Mouse (Mus musculus) neural tube, embryonic 14.5 days (tissue): ENCODE results near the gene Dicer1. TPM values are rescaled to one million over a fixed set of nuclear protein-coding genes. Genes with fewer than 3 reads are reported as not detected.
A peak's percentile ranks its signal among the peaks of the same experiment; 100 is the strongest.

Experiments
- ATAC-seq: fragments of 200-750 bp; cut with Nextera tagmentation; 2 replicates; pipeline ENCODE4 v1.8.0; 2017; ENCODE audit warnings: low read depth, mild to moderate bottlenecking, moderate TSS enrichment, moderate library complexity
- H3K27ac ChIP-seq: fragments of 300-500 bp; sonication (generic); 2 replicates; pipeline ENCODE4 v1.5.1; 2014; ENCODE audit warnings: low read depth, mild to moderate bottlenecking, control low read depth, low read length, moderate library complexity, mixed read lengths
- H3K27me3 ChIP-seq: fragments of 300-500 bp; sonication (generic); 2 replicates; pipeline ENCODE4 v1.6.1; 2014; ENCODE audit warnings: low read length; ENCODE audit not compliant: control insufficient read depth, insufficient read depth
- H3K36me3 ChIP-seq: fragments of 300-500 bp; sonication (generic); 2 replicates; pipeline ENCODE4 v1.6.1; 2014; ENCODE audit warnings: low read length, mixed read lengths; ENCODE audit not compliant: control insufficient read depth, insufficient read depth
- H3K4me1 ChIP-seq: fragments of 300-500 bp; sonication (generic); 2 replicates; pipeline ENCODE4 v1.6.1; 2014; ENCODE audit warnings: low read length; ENCODE audit not compliant: control insufficient read depth, insufficient read depth
- H3K4me2 ChIP-seq: fragments of 300-500 bp; sonication (generic); 2 replicates; pipeline ENCODE4 v1.6.1; 2014; ENCODE audit warnings: mild to moderate bottlenecking, low read depth, low read length, control low read depth
- H3K4me3 ChIP-seq: fragments of 300-500 bp; sonication (generic); 2 replicates; pipeline ENCODE4 v1.5.1; 2014; ENCODE audit warnings: low read depth, low read length, control low read depth, mixed read lengths
- H3K9ac ChIP-seq: fragments of 300-500 bp; sonication (generic); replicated peaks from 2 replicates; pipeline ENCODE4 v1.6.1; 2014; ENCODE audit warnings: low read depth, mild to moderate bottlenecking, control low read depth, low read length, mixed read lengths
- H3K9me3 ChIP-seq: fragments of 300-500 bp; sonication (generic); 2 replicates; pipeline ENCODE4 v1.6.1; 2016; ENCODE audit warnings: low read length; ENCODE audit not compliant: control insufficient read depth
- WGBS: fragments of 180-500 bp; shearing (Covaris S2); extraction: QIAGEN DNeasy Blood & Tissue Kit; methylation state at CpG from one replicate; pipeline ENCODE4 v1.1.7; 2014; 5-methylcytosine and 5-hydroxymethylcytosine counted together
- polyA plus RNA-seq: library from polyadenylated mRNA; unstranded; fragments of >200 nt; fragmentation: Nextera tagmentation; extraction: Ambion mirVana; gene quantifications from 2 replicates; pipeline ENCODE4 v1.2.1, GENCODE M21; 2014

Dicer1 gene
- polyA plus RNA-seq, 1 experiment from 2014 or later, result 38.6 TPM

- Histone ChIP-seq H3K36me3 (no peaks in the 10 kb centered on the region), H3K4me3 (no peak overlapping the region), H3K9ac (no peak overlapping the region), H3K4me1 (0 out of 2 replicates have a peak, but pooled peaks cover 3% of the 10 kb centered on the region), H3K27me3 (no peaks in the 10 kb centered on the region), H3K9me3 (no peaks in the 10 kb centered on the region), H3K4me2 (no peak overlapping the region), H3K27ac (no peak overlapping the region)
- 24% methylated on average over 10 of the region's 10 CpGs for WGBS
- ATAC-seq, result no peak
Measured at GRCm38 (mm10) chr12:104769201-104769785, 17.5 kb upstream of the Dicer1 start.

- Histone ChIP-seq H3K27ac (no peak overlapping the region), H3K27me3 (no peaks in the 10 kb centered on the region), H3K4me1 (0 out of 2 replicates have a peak, but pooled peaks cover 3% of the 10 kb centered on the region), H3K36me3 (no peaks in the 10 kb centered on the region), H3K4me3 (no peak overlapping the region), H3K9me3 (no peaks in the 10 kb centered on the region), H3K9ac (no peak overlapping the region), H3K4me2 (no peak overlapping the region)
- no peak for ATAC-seq
- 83% methylated on average over 4 of the region's 4 CpGs for WGBS
Measured at GRCm38 (mm10) chr12:104767183-104767582, 15.4 kb upstream of the Dicer1 start.

GRCm38 (mm10) chr12:104765761-104766160, 14.0 kb upstream of the Dicer1 start:
- Histone ChIP-seq H3K36me3 (no peaks in the 10 kb centered on the region), H3K4me1 (0 out of 2 replicates have a peak, but pooled peaks cover 3% of the 10 kb centered on the region), H3K27me3 (no peaks in the 10 kb centered on the region), H3K9ac (no peak overlapping the region), H3K9me3 (no peaks in the 10 kb centered on the region), H3K27ac (no peak overlapping the region), H3K4me2 (no peak overlapping the region), H3K4me3 (no peak overlapping the region)
- ATAC-seq, result no peak
- WGBS, result 87% methylated on average over 7 of the region's 7 CpGs

GRCm38 (mm10) chr12:104765116-104765515, 13.4 kb upstream of the Dicer1 start:
- no peak overlapping the region for H3K27ac ChIP-seq
- H3K36me3 ChIP-seq, result no peaks in the 10 kb centered on the region
- no peak overlapping the region for H3K4me2 ChIP-seq
- WGBS, result 91% methylated on average over 5 of the region's 5 CpGs
- H3K27me3 ChIP-seq, result no peaks in the 10 kb centered on the region
- no peak overlapping the region for H3K9ac ChIP-seq
- 0 out of 2 replicates have a peak, but pooled peaks cover 3% of the 10 kb centered on the region for H3K4me1 ChIP-seq
- H3K4me3 ChIP-seq, result no peak overlapping the region
- no peaks in the 10 kb centered on the region for H3K9me3 ChIP-seq
- ATAC-seq, result no peak

GRCm38 (mm10) chr12:104763918-104764317, 12.2 kb upstream of the Dicer1 start:
- Histone ChIP-seq H3K4me3 (no peak overlapping the region), H3K27ac (no peak overlapping the region), H3K9me3 (no peaks in the 10 kb centered on the region), H3K4me2 (no peak overlapping the region), H3K4me1 (no peaks in the 10 kb centered on the region), H3K9ac (no peak overlapping the region), H3K27me3 (no peaks in the 10 kb centered on the region), H3K36me3 (no peaks in the 10 kb centered on the region)
- 24% methylated on average over 6 of the region's 6 CpGs for WGBS
- no peak for ATAC-seq

GRCm38 (mm10) chr12:104761411-104761810, 9.7 kb upstream of the Dicer1 start:
- 89% methylated on average over 8 of the region's 8 CpGs for WGBS
- H3K36me3 ChIP-seq, result no peaks in the 10 kb centered on the region

GRCm38 (mm10) chr12:104758066-104758465, 6.3 kb upstream of the Dicer1 start:
- Histone ChIP-seq H3K27ac (no peak overlapping the region), H3K9me3 (no peaks in the 10 kb centered on the region), H3K36me3 (no peaks in the 10 kb centered on the region), H3K4me3 (no peak overlapping the region), H3K4me1 (no peaks in the 10 kb centered on the region), H3K9ac (no peak overlapping the region), H3K27me3 (no peaks in the 10 kb centered on the region), H3K4me2 (no peak overlapping the region)
- no peak for ATAC-seq
- 93% methylated on average over 7 of the region's 7 CpGs for WGBS

More at GRCm38 (mm10) chr12:104761411-104761810, 9.7 kb upstream of the Dicer1 start:
- no peak for ATAC-seq
- no peaks in the 10 kb centered on the region for H3K9me3 ChIP-seq
- H3K4me1 ChIP-seq, result no peaks in the 10 kb centered on the region
- no peak overlapping the region for H3K9ac ChIP-seq
- no peaks in the 10 kb centered on the region for H3K27me3 ChIP-seq
- no peak overlapping the region for H3K27ac ChIP-seq
- H3K4me2 ChIP-seq, result no peak overlapping the region
- H3K4me3 ChIP-seq, result no peak overlapping the region

GRCm38 (mm10) chr12:104753686-104754085, 1.9 kb upstream of the Dicer1 start:
- 66% methylated on average over 4 of the region's 4 CpGs for WGBS

GRCm38 (mm10) chr12:104751331-104751813, 380 bp downstream of the Dicer1 start:
- Histone ChIP-seq H3K4me2 (peak overlapping the region; percentile 91), H3K9ac (peak overlapping the region; percentile 97), H3K9me3 (no peaks in the 10 kb centered on the region), H3K27me3 (no peaks in the 10 kb centered on the region), H3K27ac (peak overlapping the region; percentile 90), H3K4me3 (peak overlapping the region; percentile 89), H3K36me3 (no peaks in the 10 kb centered on the region), H3K4me1 (peaks cover 22% of the 10 kb centered on the region)
- peak; percentile 56 for ATAC-seq
- under 1% methylated on average over 37 of the region's 52 CpGs for WGBS

More at GRCm38 (mm10) chr12:104753686-104754085, 1.9 kb upstream of the Dicer1 start:
- Histone ChIP-seq H3K4me1 (peaks cover 22% of the 10 kb centered on the region), H3K27ac (no peak overlapping the region), H3K9me3 (no peaks in the 10 kb centered on the region), H3K4me3 (no peak overlapping the region), H3K36me3 (no peaks in the 10 kb centered on the region), H3K27me3 (no peaks in the 10 kb centered on the region), H3K9ac (no peak overlapping the region), H3K4me2 (no peak overlapping the region)
- no peak for ATAC-seq
